Mouse (Mus musculus): ENCODE results near the gene Cfd. TPM values are rescaled to one million over a fixed set of nuclear protein-coding genes. Genes with fewer than 3 reads are reported as not detected.

The Cfd gene
- total RNA-seq, 1 experiment = not detected

DNA sequence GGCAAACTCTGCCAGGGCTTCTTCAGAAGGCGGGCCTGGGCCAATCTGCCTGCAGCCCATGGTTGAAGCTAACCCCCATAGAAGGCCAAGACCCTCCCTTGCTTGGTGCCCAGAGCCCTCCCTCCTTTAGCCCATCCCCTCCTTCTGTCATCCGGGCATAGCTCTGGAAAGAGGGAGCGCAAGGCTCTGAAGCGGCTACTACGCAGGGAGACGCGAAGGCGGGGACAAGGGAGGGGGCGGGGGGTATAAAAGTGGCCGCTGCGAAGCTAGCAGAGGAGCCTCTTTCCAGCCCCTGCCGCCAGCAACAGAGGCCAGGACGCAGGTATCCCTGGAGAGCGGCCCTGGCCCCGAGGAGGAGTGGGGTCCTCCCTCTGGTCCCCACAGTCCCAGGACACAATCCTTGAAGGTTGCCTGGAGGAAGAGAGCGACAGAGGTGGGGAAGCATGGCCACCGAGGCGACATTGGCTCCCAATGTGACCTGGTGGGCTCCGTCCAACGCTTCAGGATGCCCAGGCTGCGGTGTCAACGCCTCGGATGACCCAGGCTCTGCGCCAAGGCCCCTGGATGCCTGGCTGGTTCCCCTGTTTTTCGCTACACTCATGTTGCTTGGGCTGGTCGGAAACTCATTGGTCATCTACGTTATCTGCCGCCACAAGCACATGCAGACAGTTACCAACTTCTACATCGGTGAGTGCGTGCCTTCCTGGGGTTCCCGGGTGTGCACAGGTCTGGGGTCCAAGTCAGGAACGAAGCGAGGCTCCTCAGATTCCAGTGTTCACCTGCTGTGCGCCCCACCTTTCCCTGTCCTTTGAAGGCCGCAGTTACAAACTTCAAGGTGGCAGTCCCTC lies 27.8 kb downstream of the Cfd start:
- no peak for DNase-seq (ENCODE audit: low read depth, low spot score)
- peak overlapping the region in 1 of 2 experiments; percentile 13; a peak in 1 of 4 replicates for H3K4me3 ChIP-seq (ENCODE audit: insufficient read depth in 1 of 2, low read depth in 1 of 2, low read length in 2 of 2, poor library complexity in 1 of 2, severe bottlenecking in 1 of 2)
- H3K9me3 ChIP-seq (ENCODE audit: control insufficient read depth, insufficient read depth, low read depth, low read length) = no peaks in the 10 kb centered on the region
- H3K27ac ChIP-seq (ENCODE audit: insufficient read depth, low read depth, low read length, poor library complexity, severe bottlenecking) = no peak overlapping the region
- H3K4me1 ChIP-seq (ENCODE audit: control insufficient read depth in 2 of 2, insufficient read depth in 2 of 2, low read length in 2 of 2, poor library complexity in 1 of 2) = peaks cover 3 to 21% of the 10 kb centered on the region in 2 experiments; a peak in 2 of 4 replicates
- H3K36me3 ChIP-seq (ENCODE audit: control insufficient read depth, insufficient read depth, low read length, poor library complexity, severe bottlenecking) = no peaks in the 10 kb centered on the region
- in situ Hi-C loops (cut with MboI; ENCODE audit: low sequenced_read_pairs in 2 of 2, unreplicated experiment in 2 of 2) = no loop called here
- TF ChIP-seq HCFC1 (IDR thresholded peaks at IDR 0.05; ENCODE audit: borderline replicate concordance, insufficient read depth, low read length) = no peak
- TF ChIP-seq ZC3H11A (IDR thresholded peaks at IDR 0.05; ENCODE audit: borderline replicate concordance, low read depth, low read length) = no peak
- no peak for TF ChIP-seq ZNF384 (IDR thresholded peaks at IDR 0.05; ENCODE audit: low read depth, low read length)
- no peak for TF ChIP-seq CHD2 (IDR thresholded peaks at IDR 0.05; ENCODE audit: low read depth, low read length)
- no peak for TF ChIP-seq MAFK (IDR thresholded peaks at IDR 0.05; ENCODE audit: insufficient read depth, low read depth, low read length)
- no peak overlapping the region for H3K9ac ChIP-seq (ENCODE audit: insufficient read depth, low read depth, low read length, poor library complexity, severe bottlenecking)

- Histone ChIP-seq H3K4me1 (ENCODE audit: control insufficient read depth in 2 of 2, insufficient read depth in 2 of 2, low read length in 2 of 2, poor library complexity in 1 of 2) (peaks cover 3 to 21% of the 10 kb centered on the region in 2 experiments; a peak in 2 of 4 replicates), H3K4me3 (ENCODE audit: insufficient read depth in 1 of 2, low read depth in 1 of 2, low read length in 2 of 2, poor library complexity in 1 of 2, severe bottlenecking in 1 of 2) (peak overlapping the region in 1 of 2 experiments; percentile 61; a peak in 1 of 4 replicates)
These were observed 28.7 kb downstream of the Cfd start for GRCm38 (mm10) chr10:79919251-79919849.

GRCm38 (mm10) chr10:79920056-79920890 lies 29.6 kb downstream of the Cfd start:
- in situ Hi-C loops (cut with MboI; ENCODE audit: low sequenced_read_pairs in 2 of 2, unreplicated experiment in 2 of 2) = no loop called here
- TF ChIP-seq CHD2 (IDR thresholded peaks at IDR 0.05; ENCODE audit: low read depth, low read length) = no peak
- TF ChIP-seq HCFC1 (IDR thresholded peaks at IDR 0.05; ENCODE audit: borderline replicate concordance, insufficient read depth, low read length) = no peak
- no peak for TF ChIP-seq ZC3H11A (IDR thresholded peaks at IDR 0.05; ENCODE audit: borderline replicate concordance, low read depth, low read length)
- no peak for TF ChIP-seq ZNF384 (IDR thresholded peaks at IDR 0.05; ENCODE audit: low read depth, low read length)
- TF ChIP-seq MAFK (IDR thresholded peaks at IDR 0.05; ENCODE audit: insufficient read depth, low read depth, low read length) = no peak
- H3K9me3 ChIP-seq (ENCODE audit: control insufficient read depth, insufficient read depth, low read depth, low read length) = no peaks in the 10 kb centered on the region
- no peak overlapping the region for H3K27ac ChIP-seq (ENCODE audit: insufficient read depth, low read depth, low read length, poor library complexity, severe bottlenecking)
- peaks cover 3 to 21% of the 10 kb centered on the region in 2 experiments; a peak in 2 of 4 replicates for H3K4me1 ChIP-seq (ENCODE audit: control insufficient read depth in 2 of 2, insufficient read depth in 2 of 2, low read length in 2 of 2, poor library complexity in 1 of 2)
- H3K36me3 ChIP-seq (ENCODE audit: control insufficient read depth, insufficient read depth, low read length, poor library complexity, severe bottlenecking) = no peaks in the 10 kb centered on the region
- peak overlapping the region; percentile 13 to 56; a peak in 2 of 4 replicates for H3K4me3 ChIP-seq (ENCODE audit: insufficient read depth in 1 of 2, low read depth in 1 of 2, low read length in 2 of 2, poor library complexity in 1 of 2, severe bottlenecking in 1 of 2)
- DNase-seq (ENCODE audit: low read depth, low spot score) = no peak
- no peak overlapping the region for H3K9ac ChIP-seq (ENCODE audit: insufficient read depth, low read depth, low read length, poor library complexity, severe bottlenecking)

More at GRCm38 (mm10) chr10:79919251-79919849, 28.7 kb downstream of the Cfd start:
- TF ChIP-seq ZC3H11A (IDR thresholded peaks at IDR 0.05; ENCODE audit: borderline replicate concordance, low read depth, low read length) (no peak), ZNF384 (IDR thresholded peaks at IDR 0.05; ENCODE audit: low read depth, low read length) (no peak), HCFC1 (IDR thresholded peaks at IDR 0.05; ENCODE audit: borderline replicate concordance, insufficient read depth, low read length) (no peak)
- in situ Hi-C loops (cut with MboI; ENCODE audit: low sequenced_read_pairs in 2 of 2, unreplicated experiment in 2 of 2) = no loop called here
- no peak overlapping the region; the same call in 1 of the 2 replicates for H3K9ac ChIP-seq (ENCODE audit: insufficient read depth, low read depth, low read length, poor library complexity, severe bottlenecking)
- no peak overlapping the region for H3K27ac ChIP-seq (ENCODE audit: insufficient read depth, low read depth, low read length, poor library complexity, severe bottlenecking)
- no peaks in the 10 kb centered on the region for H3K36me3 ChIP-seq (ENCODE audit: control insufficient read depth, insufficient read depth, low read length, poor library complexity, severe bottlenecking)
- DNase-seq (ENCODE audit: low read depth, low spot score) = no peak
- no peaks in the 10 kb centered on the region for H3K9me3 ChIP-seq (ENCODE audit: control insufficient read depth, insufficient read depth, low read depth, low read length)

DNA sequence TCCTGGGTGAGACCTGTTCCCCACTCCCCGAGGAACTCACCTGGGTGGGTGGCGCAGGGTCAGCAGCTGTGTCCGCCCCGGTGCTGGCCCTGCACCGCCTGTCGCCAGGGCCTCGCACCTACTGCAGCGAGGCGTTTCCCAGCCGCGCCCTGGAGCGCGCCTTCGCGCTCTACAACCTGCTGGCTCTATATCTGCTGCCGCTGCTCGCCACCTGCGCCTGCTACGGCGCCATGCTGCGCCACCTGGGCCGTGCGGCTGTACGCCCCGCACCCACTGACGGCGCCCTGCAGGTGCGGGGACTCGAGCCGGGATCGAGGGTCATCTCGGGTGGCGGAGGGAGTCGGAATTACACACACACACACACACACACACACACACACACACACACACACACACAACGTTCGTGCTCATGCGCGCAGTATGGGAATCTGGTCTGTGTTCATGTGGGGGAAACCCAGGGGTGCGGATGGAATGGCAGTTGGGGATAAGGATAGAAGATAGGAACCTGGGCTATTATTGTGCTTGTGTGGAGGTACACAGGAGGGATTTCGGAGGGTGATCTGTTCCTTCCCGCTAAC lies 30.4 kb downstream of the Cfd start, which contains the start of gene R3hdm4:
Gene R3hdm4, minus strand, starts transcription at position 251 of the 578 bp plus-strand sequence.
- TF ChIP-seq CHD2 (IDR thresholded peaks at IDR 0.05; ENCODE audit: low read depth, low read length) = no peak
- TF ChIP-seq ZNF384 (IDR thresholded peaks at IDR 0.05; ENCODE audit: low read depth, low read length) = no peak
- no peak for TF ChIP-seq ZC3H11A (IDR thresholded peaks at IDR 0.05; ENCODE audit: borderline replicate concordance, low read depth, low read length)
- TF ChIP-seq HCFC1 (IDR thresholded peaks at IDR 0.05; ENCODE audit: borderline replicate concordance, insufficient read depth, low read length) = no peak
- TF ChIP-seq MAFK (IDR thresholded peaks at IDR 0.05; ENCODE audit: insufficient read depth, low read depth, low read length) = no peak
- no peaks in the 10 kb centered on the region for H3K36me3 ChIP-seq (ENCODE audit: control insufficient read depth, insufficient read depth, low read length, poor library complexity, severe bottlenecking)
- no peak for DNase-seq (ENCODE audit: low read depth, low spot score)
- H3K9ac ChIP-seq (ENCODE audit: insufficient read depth, low read depth, low read length, poor library complexity, severe bottlenecking) = peak within 1 kb of the TSS; percentile 45
- peaks cover 3 to 20% of the 10 kb centered on the region in 2 experiments; a peak in 2 of 4 replicates for H3K4me1 ChIP-seq (ENCODE audit: control insufficient read depth in 2 of 2, insufficient read depth in 2 of 2, low read length in 2 of 2, poor library complexity in 1 of 2)
- in situ Hi-C loops (cut with MboI; ENCODE audit: low sequenced_read_pairs in 2 of 2, unreplicated experiment in 2 of 2) = no loop called here
- H3K27ac ChIP-seq (ENCODE audit: insufficient read depth, low read depth, low read length, poor library complexity, severe bottlenecking) = no peak within 1 kb of the TSS
- H3K9me3 ChIP-seq (ENCODE audit: control insufficient read depth, insufficient read depth, low read depth, low read length) = no peaks in the 10 kb centered on the region
- H3K4me3 ChIP-seq (ENCODE audit: insufficient read depth in 1 of 2, low read depth in 1 of 2, low read length in 2 of 2, poor library complexity in 1 of 2, severe bottlenecking in 1 of 2) = peak within 1 kb of the TSS; percentile 25 to 56

Measured in ES-E14 (cell line).